Comparison of ENCODE assay signal across 14 mouse cellular contexts in genomic region chr11:4953401-4953800, GRCm38 (mm10). TPM values are rescaled to one million over a fixed set of nuclear protein-coding genes. Genes with fewer than 3 reads are reported as not detected.
DNase-seq lines count a peak whose midpoint lies in the region; ATAC-seq and TF ChIP-seq lines count a peak whose summit lies in the region.
"Had no signal": no experiment of that assay in that cellular context is flagged by ENCODE, and none has a peak within 500 bp of the region (broad histone marks: within the 10 kb centered on the region; RNA-seq: fewer than 3 reads in every experiment).

No protein-coding gene starts in this region.

- DNase-seq in embryo, embryonic 11 days, result peak; percentile 37
- DNase-seq in embryo, embryonic 9.5 days (ENCODE audit: extremely low spot score), result no peak
- no peak for DNase-seq in intestine, embryonic 14.5 days (ENCODE audit: low spot score)
- no peak for DNase-seq in midbrain, postnatal 0 days (ENCODE audit: low spot score)
- DNase-seq in embryonic facial prominence, embryonic 11.5 days (ENCODE audit: low spot score), result peak; percentile 30
- no peak for DNase-seq in urinary bladder, postnatal 36 days (ENCODE audit: low spot score in 2 of 2)
- DNase-seq: cerebellum, adult 9-10 months; gastrocnemius, postnatal 36 days; liver; liver, postnatal 0 days had no signal

- no peaks in the 10 kb centered on the region for H3K36me3 ChIP-seq in intestine, embryonic 14.5 days (ENCODE audit: control insufficient read depth, insufficient read depth, low read length)
- no peaks in the 10 kb centered on the region for H3K36me3 ChIP-seq in intestine, embryonic 16.5 days (ENCODE audit: control insufficient read depth, insufficient read depth, low read length)
- no peaks in the 10 kb centered on the region for H3K36me3 ChIP-seq in midbrain, embryonic 13.5 days
- no peaks in the 10 kb centered on the region for H3K36me3 ChIP-seq in midbrain, postnatal 0 days (ENCODE audit: insufficient read depth, low read length)
- no peaks in the 10 kb centered on the region for H3K36me3 ChIP-seq in embryonic facial prominence, embryonic 11.5 days (replicated peaks; ENCODE audit: control insufficient read depth, insufficient read depth, low read depth, low read length)

- no peaks in the 10 kb centered on the region for H3K9me3 ChIP-seq in intestine, embryonic 14.5 days (ENCODE audit: control insufficient read depth, low read length)
- no peaks in the 10 kb centered on the region for H3K9me3 ChIP-seq in intestine, embryonic 16.5 days (ENCODE audit: control insufficient read depth, low read length)
- no peaks in the 10 kb centered on the region for H3K9me3 ChIP-seq in midbrain, embryonic 13.5 days
- H3K9me3 ChIP-seq in midbrain, postnatal 0 days (ENCODE audit: low read length), result no peaks in the 10 kb centered on the region
- no peaks in the 10 kb centered on the region for H3K9me3 ChIP-seq in embryonic facial prominence, embryonic 11.5 days (replicated peaks; ENCODE audit: control insufficient read depth, low read length)

- no peak overlapping the region for H3K4me2 ChIP-seq in intestine, embryonic 14.5 days (ENCODE audit: low read length)
- no peak overlapping the region for H3K4me2 ChIP-seq in intestine, embryonic 16.5 days (ENCODE audit: low read depth, low read length)
- H3K4me2 ChIP-seq in midbrain, embryonic 13.5 days (replicated peaks), result peak overlapping the region; percentile 30; the same call in 1 of the 2 replicates
- no peak overlapping the region for H3K4me2 ChIP-seq in midbrain, postnatal 0 days (ENCODE audit: low read depth, low read length, poor library complexity, severe bottlenecking)
- no peak overlapping the region for H3K4me2 ChIP-seq in embryonic facial prominence, embryonic 11.5 days (ENCODE audit: low read depth, low read length)

- no peak overlapping the region for H3K27ac ChIP-seq in intestine, embryonic 14.5 days (ENCODE audit: low read depth)
- H3K27ac ChIP-seq in intestine, embryonic 16.5 days (ENCODE audit: low read length), result no peak overlapping the region
- no peak overlapping the region for H3K27ac ChIP-seq in midbrain, embryonic 13.5 days
- no peak overlapping the region for H3K27ac ChIP-seq in midbrain, postnatal 0 days (ENCODE audit: low read depth, low read length)
- H3K27ac ChIP-seq in embryonic facial prominence, embryonic 11.5 days (replicated peaks; ENCODE audit: low read depth, low read length), result no peak overlapping the region

- H3K4me3 ChIP-seq in intestine, embryonic 14.5 days (ENCODE audit: low read depth, low read length), result no peak overlapping the region
- no peak overlapping the region for H3K4me3 ChIP-seq in intestine, embryonic 16.5 days (ENCODE audit: low read length)
- no peak overlapping the region for H3K4me3 ChIP-seq in midbrain, embryonic 13.5 days (replicated peaks)
- H3K4me3 ChIP-seq in midbrain, postnatal 0 days (ENCODE audit: low read depth, low read length), result no peak overlapping the region
- no peak overlapping the region for H3K4me3 ChIP-seq in embryonic facial prominence, embryonic 11.5 days (ENCODE audit: low read depth, low read length)

- peaks cover 66% of the 10 kb centered on the region for H3K27me3 ChIP-seq in intestine, embryonic 14.5 days (replicated peaks; ENCODE audit: control insufficient read depth, insufficient read depth, low read length)
- peaks cover 32% of the 10 kb centered on the region for H3K27me3 ChIP-seq in intestine, embryonic 16.5 days (replicated peaks; ENCODE audit: control insufficient read depth, insufficient read depth, low read length)
- peaks cover 63% of the 10 kb centered on the region for H3K27me3 ChIP-seq in midbrain, embryonic 13.5 days
- H3K27me3 ChIP-seq in midbrain, postnatal 0 days (ENCODE audit: insufficient read depth, low read length), result peaks cover 18% of the 10 kb centered on the region
- peaks cover 35% of the 10 kb centered on the region for H3K27me3 ChIP-seq in embryonic facial prominence, embryonic 11.5 days (ENCODE audit: control insufficient read depth, insufficient read depth, low read length)

- no peak overlapping the region for H3K9ac ChIP-seq in intestine, embryonic 14.5 days (ENCODE audit: low read length)
- H3K9ac ChIP-seq in intestine, embryonic 16.5 days (ENCODE audit: low read depth, low read length), result no peak overlapping the region
- H3K9ac ChIP-seq in midbrain, embryonic 13.5 days (replicated peaks), result peak overlapping the region; percentile 32; the same call in 1 of the 2 replicates
- H3K9ac ChIP-seq in midbrain, postnatal 0 days (replicated peaks; ENCODE audit: low read length, poor library complexity, severe bottlenecking), result no peak overlapping the region
- H3K9ac ChIP-seq in embryonic facial prominence, embryonic 11.5 days (replicated peaks; ENCODE audit: low read length), result no peak overlapping the region
- H3K9ac ChIP-seq: liver, postnatal 0 days had no signal

- 7% methylated on average over 4 of the region's 6 CpGs for WGBS in intestine, embryonic 14.5 days
- WGBS in intestine, embryonic 16.5 days, result 6% methylated on average over 6 of the region's 6 CpGs
- 4% methylated on average over 5 of the region's 6 CpGs for WGBS in midbrain, embryonic 13.5 days
- 5% methylated on average over 5 of the region's 6 CpGs for WGBS in midbrain, postnatal 0 days
- 7% methylated on average over 4 of the region's 6 CpGs for WGBS in embryonic facial prominence, embryonic 11.5 days

- TF ChIP-seq CTCF in midbrain, postnatal 0 days (IDR thresholded peaks at IDR 0.05), result no peak

- 0 out of 2 replicates have a peak, but pooled peaks cover 3% of the 10 kb centered on the region for H3K4me1 ChIP-seq in intestine, embryonic 14.5 days (replicated peaks; ENCODE audit: control insufficient read depth, insufficient read depth, low read length)
- no peaks in the 10 kb centered on the region; the same call in 1 of the 2 replicates for H3K4me1 ChIP-seq in intestine, embryonic 16.5 days (ENCODE audit: control insufficient read depth, insufficient read depth, low read length)
- H3K4me1 ChIP-seq in midbrain, embryonic 13.5 days (replicated peaks), result peaks cover 32% of the 10 kb centered on the region
- 0 out of 2 replicates have a peak, but pooled peaks cover 10% of the 10 kb centered on the region for H3K4me1 ChIP-seq in midbrain, postnatal 0 days (ENCODE audit: insufficient read depth, low read length)
- no peaks in the 10 kb centered on the region for H3K4me1 ChIP-seq in embryonic facial prominence, embryonic 11.5 days (ENCODE audit: control insufficient read depth, insufficient read depth, low read length)

- ATAC-seq in intestine, embryonic 14.5 days (replicated peaks; ENCODE audit: low FRiP score, low TSS enrichment, low read depth), result 0 out of 2 replicates have a peak, but pooled peaks have one; percentile 8
- ATAC-seq in intestine, embryonic 16.5 days, result no peak
- ATAC-seq in midbrain, embryonic 13.5 days, result no peak
- no peak for ATAC-seq in midbrain, postnatal 0 days (ENCODE audit: low FRiP score)
- no peak for ATAC-seq in embryonic facial prominence, embryonic 11.5 days (replicated peaks; ENCODE audit: insufficient number of reproducible peaks, low FRiP score, low TSS enrichment, low read depth)
- ATAC-seq: hindbrain, embryonic 16.5 days; liver, postnatal 0 days; Patski had no signal

RNA-seq across cellular contexts. Expression of gene Nefh, which starts 5.5 kb away (rescaled TPM):
- 1.1 and 1.2 TPM in 2 replicates for polyA plus RNA-seq in intestine, embryonic 14.5 days (2014; fragmentation: Nextera tagmentation; extraction: Ambion mirVana)
- 0.55 and 0.61 TPM in 2 replicates for polyA plus RNA-seq in intestine, embryonic 16.5 days (2015; fragmentation: Nextera tagmentation; extraction: Ambion mirVana)
- polyA plus RNA-seq in midbrain, embryonic 13.5 days (2015; fragmentation: Nextera tagmentation; extraction: Ambion mirVana), result 1.2 TPM in 2 replicates
- 13.0 and 15.7 TPM in 2 replicates for total RNA-seq in midbrain, postnatal 0 days (2014; rRNA removed)
- polyA plus RNA-seq in midbrain, postnatal 0 days (2015; fragmentation: Nextera tagmentation; extraction: Ambion mirVana), result 7.7 and 8.3 TPM in 2 replicates
- polyA plus RNA-seq in embryonic facial prominence, embryonic 11.5 days (2014; fragmentation: Nextera tagmentation; extraction: Ambion mirVana), result 0.42 and 0.53 TPM in 2 replicates

RNA-seq across cellular contexts. Expression of gene Ap1b1, which starts 33.2 kb away (rescaled TPM):
- polyA plus RNA-seq in intestine, embryonic 14.5 days (2014; fragmentation: Nextera tagmentation; extraction: Ambion mirVana), result 56.0 and 58.9 TPM in 2 replicates
- polyA plus RNA-seq in intestine, embryonic 16.5 days (2015; fragmentation: Nextera tagmentation; extraction: Ambion mirVana), result 81.2 and 85.4 TPM in 2 replicates
- polyA plus RNA-seq in midbrain, embryonic 13.5 days (2015; fragmentation: Nextera tagmentation; extraction: Ambion mirVana), result 87.2 and 93.9 TPM in 2 replicates
- total RNA-seq in midbrain, postnatal 0 days (2014; rRNA removed), result 122 and 130 TPM in 2 replicates
- polyA plus RNA-seq in midbrain, postnatal 0 days (2015; fragmentation: Nextera tagmentation; extraction: Ambion mirVana), result 94.8 and 99.5 TPM in 2 replicates
- polyA plus RNA-seq in embryonic facial prominence, embryonic 11.5 days (2014; fragmentation: Nextera tagmentation; extraction: Ambion mirVana), result 46.4 and 54.8 TPM in 2 replicates

RNA-seq across cellular contexts. Expression of gene Thoc5, which starts 58.3 kb away (rescaled TPM):
- 38.4 and 41.6 TPM in 2 replicates for polyA plus RNA-seq in intestine, embryonic 14.5 days (2014; fragmentation: Nextera tagmentation; extraction: Ambion mirVana)
- polyA plus RNA-seq in intestine, embryonic 16.5 days (2015; fragmentation: Nextera tagmentation; extraction: Ambion mirVana), result 30.3 and 32.7 TPM in 2 replicates
- 63.3 and 65.1 TPM in 2 replicates for polyA plus RNA-seq in midbrain, embryonic 13.5 days (2015; fragmentation: Nextera tagmentation; extraction: Ambion mirVana)
- 44.9 and 48.4 TPM in 2 replicates for total RNA-seq in midbrain, postnatal 0 days (2014; rRNA removed)
- 44.6 and 45.2 TPM in 2 replicates for polyA plus RNA-seq in midbrain, postnatal 0 days (2015; fragmentation: Nextera tagmentation; extraction: Ambion mirVana)
- polyA plus RNA-seq in embryonic facial prominence, embryonic 11.5 days (2014; fragmentation: Nextera tagmentation; extraction: Ambion mirVana), result 55.0 and 56.1 TPM in 2 replicates

Comparison
In these comparisons a context has a peak if more than half of its experiments do, and no peak if none do; other contexts are left out.
1. DNase-seq: peak in embryo, embryonic 11 days (single experiment) and embryonic facial prominence, embryonic 11.5 days (single experiment); none in embryo, embryonic 9.5 days (single experiment), intestine, embryonic 14.5 days (single experiment), midbrain, postnatal 0 days (single experiment) and urinary bladder, postnatal 36 days (0 of 2).